Mouse (Mus musculus): Measurements from ENCODE around the gene Tgfbr3l. TPM values are rescaled to one million over a fixed set of nuclear protein-coding genes. Genes with fewer than 3 reads are reported as not detected.

Gene Tgfbr3l
- polyA plus RNA-seq, 1 experiment = 13.9 TPM

- no peak overlapping the region for H3K4me3 ChIP-seq (ENCODE audit: extremely low read depth, insufficient read depth, insufficient read length)
- peaks cover 7% of the 10 kb centered on the region for H3K27me3 ChIP-seq (ENCODE audit: control insufficient read depth, insufficient read depth, low read length)
- H3K4me1 ChIP-seq (ENCODE audit: control insufficient read depth, insufficient read depth, insufficient read length) = peaks cover 1% of the 10 kb centered on the region
- H3K27ac ChIP-seq (ENCODE audit: insufficient read depth, low read length) = no peak overlapping the region
- no peak for DNase-seq (ENCODE audit: low read depth in 1 of 2, low spot score in 2 of 2)
- TF ChIP-seq CTCF (IDR thresholded peaks at IDR 0.05; ENCODE audit: extremely low read depth, insufficient read depth, insufficient read length, insufficient replicate concordance) = no peak
- TF ChIP-seq POLR2A (IDR thresholded peaks at IDR 0.05; ENCODE audit: low read depth, low read length) = no peak
- H3K36me3 ChIP-seq (ENCODE audit: control insufficient read depth, insufficient read depth, low read length) = no peaks in the 10 kb centered on the region
These were observed 26.0 kb upstream of the Tgfbr3l start for GRCm38 (mm10) chr8:4222059-4222458.

DNA sequence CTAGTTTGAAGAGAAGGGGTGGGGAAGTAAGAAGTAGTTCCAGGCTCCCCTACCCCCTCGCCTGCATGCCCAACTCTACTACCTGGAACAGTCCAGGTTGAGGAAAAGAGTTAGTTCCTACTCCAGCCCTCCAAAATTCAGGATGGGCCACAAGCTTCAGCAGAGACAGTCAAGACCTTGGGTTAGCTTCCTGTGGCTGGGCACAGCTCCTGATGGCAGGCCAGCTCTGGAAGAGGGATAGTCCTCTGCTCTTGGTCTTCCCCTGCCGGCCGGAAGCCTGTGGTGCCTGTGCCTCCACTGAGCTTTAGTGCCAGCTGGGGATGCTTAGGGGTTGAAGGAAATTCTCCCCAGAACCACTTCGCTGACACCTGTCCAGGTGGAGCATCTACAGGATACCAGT lies 21.7 kb upstream of the Tgfbr3l start:
- Histone ChIP-seq H3K27me3 (ENCODE audit: control insufficient read depth, insufficient read depth, low read length) (peaks cover 3% of the 10 kb centered on the region; the same call in 1 of the 2 replicates), H3K4me3 (ENCODE audit: extremely low read depth, insufficient read depth, insufficient read length) (no peak overlapping the region)

DNA sequence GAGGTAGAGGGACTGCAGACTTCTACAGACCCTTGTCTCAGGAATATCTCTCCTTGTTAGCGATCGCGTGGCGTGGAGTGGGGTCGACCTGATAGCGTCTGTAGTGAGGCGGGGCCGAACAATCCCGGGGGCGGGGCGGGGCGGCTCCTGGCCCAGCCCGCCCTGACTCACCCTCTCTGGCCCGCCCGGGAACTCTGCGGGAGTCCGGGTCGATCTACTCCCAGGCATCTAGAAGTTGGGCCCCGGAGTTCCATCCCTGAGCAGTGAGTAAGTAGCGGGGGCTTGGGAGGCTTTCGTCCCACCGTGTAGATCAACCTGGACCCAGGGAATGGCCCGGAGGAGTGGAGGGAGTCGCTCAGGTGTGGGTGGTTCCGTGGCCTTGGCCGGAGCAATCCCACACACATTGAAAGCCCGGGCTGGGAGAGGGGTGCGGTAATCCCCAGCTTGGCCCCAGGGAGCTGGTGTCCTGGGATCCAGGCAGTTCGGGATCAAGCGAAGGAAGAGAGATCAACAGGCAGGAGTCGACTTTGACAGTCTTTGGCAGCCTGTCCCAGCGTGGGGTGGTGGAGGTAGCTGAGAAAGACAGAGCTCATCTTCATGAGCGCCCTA lies 21.2 kb upstream of the Tgfbr3l start, which contains the start of gene Lrrc8e:
TSS of gene Lrrc8e (plus strand) at position 89 of the 609 bp plus-strand sequence.
- TF ChIP-seq POLR2A (IDR thresholded peaks at IDR 0.05; ENCODE audit: low read depth, low read length) (no peak), CTCF (IDR thresholded peaks at IDR 0.05; ENCODE audit: extremely low read depth, insufficient read depth, insufficient read length, insufficient replicate concordance) (no peak)
- H3K27me3 ChIP-seq (ENCODE audit: control insufficient read depth, insufficient read depth, low read length) = peaks cover 3% of the 10 kb centered on the region; the same call in 1 of the 2 replicates
- 19% methylated on average over 33 of the region's 33 CpGs for WGBS

More for the DNA sequence above, 21.7 kb upstream of the Tgfbr3l start:
- no peak for DNase-seq (ENCODE audit: low read depth in 1 of 2, low spot score in 2 of 2)
- H3K4me1 ChIP-seq (ENCODE audit: control insufficient read depth, insufficient read depth, insufficient read length) = no peaks in the 10 kb centered on the region
- TF ChIP-seq POLR2A (IDR thresholded peaks at IDR 0.05; ENCODE audit: low read depth, low read length) = no peak
- no peak for TF ChIP-seq CTCF (IDR thresholded peaks at IDR 0.05; ENCODE audit: extremely low read depth, insufficient read depth, insufficient read length, insufficient replicate concordance)
- H3K27ac ChIP-seq (ENCODE audit: insufficient read depth, low read length) = no peak overlapping the region
- WGBS = 51% methylated on average over 4 of the region's 4 CpGs
- no peaks in the 10 kb centered on the region for H3K36me3 ChIP-seq (ENCODE audit: control insufficient read depth, insufficient read depth, low read length)

DNA sequence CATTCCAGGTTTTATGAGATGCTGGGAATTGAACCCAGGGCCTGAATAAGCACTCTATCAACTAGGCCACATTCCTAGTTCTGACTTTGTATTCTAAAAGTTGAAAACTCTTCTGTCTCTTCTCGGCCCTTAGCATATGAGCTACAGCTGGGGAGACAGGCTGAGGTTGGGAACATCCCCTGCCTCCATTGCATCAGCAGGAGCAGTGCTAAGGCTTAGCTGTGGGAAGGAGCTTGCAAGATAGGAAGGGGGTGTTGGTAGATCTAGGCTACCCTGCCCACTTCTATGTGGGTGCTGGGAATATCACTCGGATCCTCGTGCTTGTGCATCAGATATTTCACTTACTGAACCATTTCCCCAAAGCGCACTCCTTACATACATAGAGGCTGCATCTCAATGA lies 20.1 kb upstream of the Tgfbr3l start:
- no peak overlapping the region for H3K4me3 ChIP-seq (ENCODE audit: extremely low read depth, insufficient read depth, insufficient read length)
- TF ChIP-seq CTCF (IDR thresholded peaks at IDR 0.05; ENCODE audit: extremely low read depth, insufficient read depth, insufficient read length, insufficient replicate concordance) (no peak), POLR2A (IDR thresholded peaks at IDR 0.05; ENCODE audit: low read depth, low read length) (no peak)
- no peaks in the 10 kb centered on the region for H3K4me1 ChIP-seq (ENCODE audit: control insufficient read depth, insufficient read depth, insufficient read length)
- H3K27ac ChIP-seq (ENCODE audit: insufficient read depth, low read length) = no peak overlapping the region
- no peaks in the 10 kb centered on the region for H3K36me3 ChIP-seq (ENCODE audit: control insufficient read depth, insufficient read depth, low read length)
- H3K27me3 ChIP-seq (ENCODE audit: control insufficient read depth, insufficient read depth, low read length) = peaks cover 3% of the 10 kb centered on the region; the same call in 1 of the 2 replicates
- 88% methylated on average over 4 of the region's 4 CpGs for WGBS
- DNase-seq (ENCODE audit: low read depth in 1 of 2, low spot score in 2 of 2) = no peak

More for the DNA sequence above, 21.2 kb upstream of the Tgfbr3l start, which contains the start of gene Lrrc8e:
- no peaks in the 10 kb centered on the region for H3K4me1 ChIP-seq (ENCODE audit: control insufficient read depth, insufficient read depth, insufficient read length)
- DNase-seq (ENCODE audit: low read depth in 1 of 2, low spot score in 2 of 2) = no peak
- H3K4me3 ChIP-seq (ENCODE audit: extremely low read depth, insufficient read depth, insufficient read length) = no peak within 1 kb of the TSS
- no peak within 1 kb of the TSS for H3K27ac ChIP-seq (ENCODE audit: insufficient read depth, low read length)
- no peaks in the 10 kb centered on the region for H3K36me3 ChIP-seq (ENCODE audit: control insufficient read depth, insufficient read depth, low read length)

- Histone ChIP-seq H3K27ac (ENCODE audit: insufficient read depth, low read length) (no peak overlapping the region), H3K36me3 (ENCODE audit: control insufficient read depth, insufficient read depth, low read length) (no peaks in the 10 kb centered on the region), H3K4me3 (ENCODE audit: extremely low read depth, insufficient read depth, insufficient read length) (no peak overlapping the region), H3K27me3 (ENCODE audit: control insufficient read depth, insufficient read depth, low read length) (peaks cover 3% of the 10 kb centered on the region; the same call in 1 of the 2 replicates), H3K4me1 (ENCODE audit: control insufficient read depth, insufficient read depth, insufficient read length) (no peaks in the 10 kb centered on the region)
- no peak for DNase-seq (ENCODE audit: low read depth in 1 of 2, low spot score in 2 of 2)
- 82% methylated on average over 5 of the region's 5 CpGs for WGBS
- TF ChIP-seq POLR2A (IDR thresholded peaks at IDR 0.05; ENCODE audit: low read depth, low read length) (no peak), CTCF (IDR thresholded peaks at IDR 0.05; ENCODE audit: extremely low read depth, insufficient read depth, insufficient read length, insufficient replicate concordance) (no peak)
These were observed 18.2 kb upstream of the Tgfbr3l start for GRCm38 (mm10) chr8:4229784-4230183.

DNA sequence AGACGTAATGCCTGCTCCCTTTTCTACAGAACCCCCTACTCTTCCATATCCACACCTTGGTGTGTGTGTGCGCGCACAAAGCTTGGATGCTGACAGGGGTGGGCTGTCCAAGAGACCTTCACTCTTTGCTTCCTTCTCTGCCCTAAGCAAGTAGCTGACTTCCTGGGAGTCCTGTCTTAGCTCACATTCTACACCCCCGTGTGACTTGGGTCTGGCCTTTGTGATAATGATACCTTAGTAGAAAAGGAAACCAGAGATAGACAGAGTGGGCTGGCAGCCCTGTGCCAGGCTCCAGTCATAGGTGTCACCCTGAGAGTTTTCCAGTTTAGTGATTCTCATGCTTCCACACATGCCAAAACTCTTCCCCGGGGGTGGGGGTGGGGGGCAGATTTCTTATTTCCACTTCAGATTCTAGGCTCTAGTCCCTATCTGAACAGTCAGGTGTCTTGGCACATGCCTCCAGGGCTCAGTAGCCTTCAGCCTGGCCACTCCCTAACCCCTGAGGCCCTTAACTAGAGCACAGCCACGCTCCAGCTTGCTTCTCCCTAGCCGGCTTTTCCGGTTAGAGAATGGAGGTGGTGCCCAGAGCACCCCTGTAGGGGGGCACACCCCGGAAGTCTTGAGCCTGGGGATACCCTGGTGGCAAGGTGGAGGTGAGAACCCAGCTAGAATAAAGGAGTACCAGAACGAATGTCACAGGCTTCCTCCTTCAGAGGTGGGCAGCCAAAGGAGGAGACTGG lies 17.2 kb upstream of the Tgfbr3l start:
- H3K27me3 ChIP-seq (ENCODE audit: control insufficient read depth, insufficient read depth, low read length) = peaks cover 3% of the 10 kb centered on the region; the same call in 1 of the 2 replicates
- no peaks in the 10 kb centered on the region for H3K4me1 ChIP-seq (ENCODE audit: control insufficient read depth, insufficient read depth, insufficient read length)
- H3K36me3 ChIP-seq (ENCODE audit: control insufficient read depth, insufficient read depth, low read length) = no peaks in the 10 kb centered on the region
- no peak for TF ChIP-seq CTCF (IDR thresholded peaks at IDR 0.05; ENCODE audit: extremely low read depth, insufficient read depth, insufficient read length, insufficient replicate concordance)
- no peak for TF ChIP-seq POLR2A (IDR thresholded peaks at IDR 0.05; ENCODE audit: low read depth, low read length)
- no peak overlapping the region for H3K27ac ChIP-seq (ENCODE audit: insufficient read depth, low read length)
- 72% methylated on average over 10 of the region's 10 CpGs for WGBS
- no peak overlapping the region for H3K4me3 ChIP-seq (ENCODE audit: extremely low read depth, insufficient read depth, insufficient read length)
- no peak for DNase-seq (ENCODE audit: low read depth in 1 of 2, low spot score in 2 of 2)

Data from spleen, adult 2 months (tissue).